Mouse (Mus musculus) layer of hippocampus, postnatal 25 days (tissue): ENCODE data around the gene Chd2. TPM values are rescaled to one million over a fixed set of nuclear protein-coding genes. Genes with fewer than 3 reads are reported as not detected.
A peak's percentile ranks its signal among the peaks of the same experiment; 100 is the strongest.
"Not testable (repeated sequence)": the region's sequence is repeated elsewhere in the genome, so short reads cannot be mapped to it uniquely, and the experiment has no call there.

ENCODE experiments used
- DNase-seq, 2 experiments: peaks; one replicate each; pipeline ENCODE4 v3.0.0; 2022; ENCODE audit warnings: mixed read lengths in 2 of 2, low spot score in 1 of 2; ENCODE audit errors: extremely low spot score in 1 of 2
- total RNA-seq, 2 experiments: library from RNA; stranded (reverse); gene quantifications; 2 replicates each; pipeline ENCODE4 v1.2.3; 2021

The Chd2 gene
- total RNA-seq, 2 experiments from 2014 or later = 44.2 to 53.1 TPM

GRCm38 (mm10) chr7:73524454-73524952 is 17.1 kb downstream of the Chd2 start:
- DNase-seq = peak in 1 of 2 experiments; percentile 11

- DNase-seq = peak in 1 of 2 experiments; percentile 4
Measured at GRCm38 (mm10) chr7:73523608-73524259, 17.9 kb downstream of the Chd2 start.

- DNase-seq = peak in 1 of 2 experiments; percentile 3
Measured at GRCm38 (mm10) chr7:73523183-73523582, 18.4 kb downstream of the Chd2 start.

GRCm38 (mm10) chr7:73521277-73522193 is 20.1 kb downstream of the Chd2 start:
- DNase-seq = peak in 1 of 2 experiments; percentile 7

- peak in 1 of 2 experiments; percentile 7 for DNase-seq
Measured at GRCm38 (mm10) chr7:73520231-73520630, 21.4 kb downstream of the Chd2 start.

- DNase-seq = peak in 1 of 2 experiments; percentile 5
Measured at GRCm38 (mm10) chr7:73519060-73519796, 22.4 kb downstream of the Chd2 start.

- not testable (repeated sequence) for DNase-seq
Measured at GRCm38 (mm10) chr7:73518373-73518980, 23.2 kb downstream of the Chd2 start.

- no peak for DNase-seq
Measured at GRCm38 (mm10) chr7:73517432-73518054, 24.1 kb downstream of the Chd2 start.

GRCm38 (mm10) chr7:73516820-73517219 is 24.8 kb downstream of the Chd2 start:
- no peak for DNase-seq

- DNase-seq = no peak
Measured at GRCm38 (mm10) chr7:73514560-73514959, 27.1 kb downstream of the Chd2 start.

GRCm38 (mm10) chr7:73512422-73512821 is 29.2 kb downstream of the Chd2 start:
- no peak for DNase-seq

GRCm38 (mm10) chr7:73508688-73509087 is 32.9 kb downstream of the Chd2 start:
- DNase-seq = no peak

- no peak for DNase-seq
Measured at GRCm38 (mm10) chr7:73507491-73507890, 34.1 kb downstream of the Chd2 start.

- DNase-seq = no peak
Measured at GRCm38 (mm10) chr7:73506852-73507251, 34.8 kb downstream of the Chd2 start.

- no peak for DNase-seq
Measured at GRCm38 (mm10) chr7:73505266-73505665, 36.4 kb downstream of the Chd2 start.

GRCm38 (mm10) chr7:73498200-73498599 is 43.4 kb downstream of the Chd2 start:
- no peak for DNase-seq

GRCm38 (mm10) chr7:73489261-73489660 is 52.4 kb downstream of the Chd2 start:
- no peak for DNase-seq

GRCm38 (mm10) chr7:73481094-73481493 is 60.5 kb downstream of the Chd2 start:
- no peak for DNase-seq

- no peak for DNase-seq
Measured at GRCm38 (mm10) chr7:73479506-73479905, 62.1 kb downstream of the Chd2 start.
